Mouse (Mus musculus): ENCODE results near the gene Zfp174. TPM values are rescaled to one million over a fixed set of nuclear protein-coding genes. Genes with fewer than 3 reads are reported as not detected.
A peak's percentile ranks its signal among the peaks of the same experiment; 100 is the strongest.

Zfp174 gene
- polyA plus RNA-seq, 1 experiment: 0.65 TPM

GRCm38 (mm10) chr16:3876346-3876745, 29.3 kb downstream of the Zfp174 start:
- H3K36me3 ChIP-seq (ENCODE audit: control insufficient read depth, insufficient read depth, low read length): no peaks in the 10 kb centered on the region; the same call in 1 of the 2 replicates
- no peak overlapping the region for H3K4me3 ChIP-seq (ENCODE audit: extremely low read depth, insufficient read depth, insufficient read length)
- H3K27me3 ChIP-seq (ENCODE audit: control insufficient read depth, insufficient read depth, low read length): no peaks in the 10 kb centered on the region
- H3K4me1 ChIP-seq (ENCODE audit: control insufficient read depth, insufficient read depth, insufficient read length): peaks cover 8% of the 10 kb centered on the region; the same call in 1 of the 2 replicates
- 95% methylated on average over 4 of the region's 4 CpGs for WGBS
- DNase-seq (ENCODE audit: low read depth in 1 of 2, low spot score in 2 of 2): no peak
- H3K27ac ChIP-seq (ENCODE audit: insufficient read depth, low read length): no peak overlapping the region
- no peak for TF ChIP-seq POLR2A (IDR thresholded peaks at IDR 0.05; ENCODE audit: low read depth, low read length)
- TF ChIP-seq CTCF (IDR thresholded peaks at IDR 0.05; ENCODE audit: extremely low read depth, insufficient read depth, insufficient read length, insufficient replicate concordance): no peak

- peak within 1 kb of the TSS; percentile 92 for H3K27ac ChIP-seq (ENCODE audit: insufficient read depth, low read length)
- H3K27me3 ChIP-seq (ENCODE audit: control insufficient read depth, insufficient read depth, low read length): no peaks in the 10 kb centered on the region
- under 1% methylated on average over 88 of the region's 88 CpGs for WGBS
- no peaks in the 10 kb centered on the region for H3K36me3 ChIP-seq (ENCODE audit: control insufficient read depth, insufficient read depth, low read length)
- peak; percentile 77 to 94 for DNase-seq (ENCODE audit: low read depth in 1 of 2, low spot score in 2 of 2)
- TF ChIP-seq POLR2A (IDR thresholded peaks at IDR 0.05; ENCODE audit: low read depth, low read length) (peak; percentile 41), CTCF (IDR thresholded peaks at IDR 0.05; ENCODE audit: extremely low read depth, insufficient read depth, insufficient read length, insufficient replicate concordance) (peak; percentile 28; the same call in 1 of the 2 replicates)
- peak within 1 kb of the TSS; percentile 92 for H3K4me3 ChIP-seq (ENCODE audit: extremely low read depth, insufficient read depth, insufficient read length)
- H3K4me1 ChIP-seq (ENCODE audit: control insufficient read depth, insufficient read depth, insufficient read length): peaks cover 18% of the 10 kb centered on the region; the same call in 1 of the 2 replicates
Measured at GRCm38 (mm10) chr16:3884201-3885064, 37.4 kb downstream of the Zfp174 start, which contains the start of the genes Zfp597 and Gm20695. Gene Zfp597 (minus strand): TSS chr16:3884561. Gene Gm20695 (plus strand): TSS chr16:3884648.

- Histone ChIP-seq H3K36me3 (ENCODE audit: control insufficient read depth, insufficient read depth, low read length) (no peaks in the 10 kb centered on the region), H3K27ac (ENCODE audit: insufficient read depth, low read length) (peak overlapping the region; percentile 92), H3K4me3 (ENCODE audit: extremely low read depth, insufficient read depth, insufficient read length) (peak overlapping the region; percentile 92), H3K27me3 (ENCODE audit: control insufficient read depth, insufficient read depth, low read length) (no peaks in the 10 kb centered on the region), H3K4me1 (ENCODE audit: control insufficient read depth, insufficient read depth, insufficient read length) (peaks cover 18% of the 10 kb centered on the region; the same call in 1 of the 2 replicates)
- WGBS: 6% methylated on average over 10 of the region's 10 CpGs
- DNase-seq (ENCODE audit: low read depth in 1 of 2, low spot score in 2 of 2): no peak
- TF ChIP-seq POLR2A (IDR thresholded peaks at IDR 0.05; ENCODE audit: low read depth, low read length) (no peak), CTCF (IDR thresholded peaks at IDR 0.05; ENCODE audit: extremely low read depth, insufficient read depth, insufficient read length, insufficient replicate concordance) (no peak)
Measured at GRCm38 (mm10) chr16:3885065-3885670, 38.1 kb downstream of the Zfp174 start.

GRCm38 (mm10) chr16:3891621-3892295, 44.7 kb downstream of the Zfp174 start:
- Histone ChIP-seq H3K36me3 (ENCODE audit: control insufficient read depth, insufficient read depth, low read length) (peaks cover under 1% of the 10 kb centered on the region; the same call in 1 of the 2 replicates), H3K4me3 (ENCODE audit: extremely low read depth, insufficient read depth, insufficient read length) (no peak overlapping the region), H3K27ac (ENCODE audit: insufficient read depth, low read length) (no peak overlapping the region), H3K27me3 (ENCODE audit: control insufficient read depth, insufficient read depth, low read length) (no peaks in the 10 kb centered on the region), H3K4me1 (ENCODE audit: control insufficient read depth, insufficient read depth, insufficient read length) (peaks cover 21% of the 10 kb centered on the region)
- no peak for DNase-seq (ENCODE audit: low read depth in 1 of 2, low spot score in 2 of 2)
- no peak for TF ChIP-seq POLR2A (IDR thresholded peaks at IDR 0.05; ENCODE audit: low read depth, low read length)
- no peak for TF ChIP-seq CTCF (IDR thresholded peaks at IDR 0.05; ENCODE audit: extremely low read depth, insufficient read depth, insufficient read length, insufficient replicate concordance)
- 93% methylated on average over 14 of the region's 14 CpGs for WGBS

GRCm38 (mm10) chr16:3893739-3894138, 46.7 kb downstream of the Zfp174 start:
- Histone ChIP-seq H3K4me3 (ENCODE audit: extremely low read depth, insufficient read depth, insufficient read length) (no peak overlapping the region), H3K27me3 (ENCODE audit: control insufficient read depth, insufficient read depth, low read length) (no peaks in the 10 kb centered on the region), H3K36me3 (ENCODE audit: control insufficient read depth, insufficient read depth, low read length) (peaks cover 16% of the 10 kb centered on the region), H3K4me1 (ENCODE audit: control insufficient read depth, insufficient read depth, insufficient read length) (peaks cover 13% of the 10 kb centered on the region), H3K27ac (ENCODE audit: insufficient read depth, low read length) (peak overlapping the region; percentile 83)
- WGBS: 71% methylated on average over 3 of the region's 3 CpGs
- no peak for DNase-seq (ENCODE audit: low read depth in 1 of 2, low spot score in 2 of 2)
- TF ChIP-seq CTCF (IDR thresholded peaks at IDR 0.05; ENCODE audit: extremely low read depth, insufficient read depth, insufficient read length, insufficient replicate concordance) (no peak), POLR2A (IDR thresholded peaks at IDR 0.05; ENCODE audit: low read depth, low read length) (no peak)

GRCm38 (mm10) chr16:3895173-3895792, 48.2 kb downstream of the Zfp174 start:
- Histone ChIP-seq H3K27ac (ENCODE audit: insufficient read depth, low read length) (peak overlapping the region; percentile 83), H3K27me3 (ENCODE audit: control insufficient read depth, insufficient read depth, low read length) (no peaks in the 10 kb centered on the region), H3K4me1 (ENCODE audit: control insufficient read depth, insufficient read depth, insufficient read length) (peaks cover 13% of the 10 kb centered on the region), H3K36me3 (ENCODE audit: control insufficient read depth, insufficient read depth, low read length) (peaks cover 27% of the 10 kb centered on the region), H3K4me3 (ENCODE audit: extremely low read depth, insufficient read depth, insufficient read length) (peak overlapping the region; percentile 45)
- peak; percentile 53 to 78 for DNase-seq (ENCODE audit: low read depth in 1 of 2, low spot score in 2 of 2)
- TF ChIP-seq POLR2A (IDR thresholded peaks at IDR 0.05; ENCODE audit: low read depth, low read length) (peak; percentile 89), CTCF (IDR thresholded peaks at IDR 0.05; ENCODE audit: extremely low read depth, insufficient read depth, insufficient read length, insufficient replicate concordance) (no peak)
- 7% methylated on average over 9 of the region's 9 CpGs for WGBS
